Mouse (Mus musculus) pancreas, adult 10 weeks (tissue): ENCODE results near the gene Creld1. TPM values are rescaled to one million over a fixed set of nuclear protein-coding genes. Genes with fewer than 3 reads are reported as not detected.

Source experiments
- polyA plus RNA-seq: library from polyadenylated mRNA; stranded (reverse); fragments of 350-450 nt; fragmentation: Illumina TruSeq; extraction: RNeasy Lipid Tissue Mini Kit (QIAGEN cat#74804); gene quantifications from one replicate; pipeline ENCODE4 v1.2.3, GENCODE M21; 2015; ENCODE audit warnings: low read depth, low replicate concordance; ENCODE audit not compliant: insufficient read depth

Creld1 gene
- polyA plus RNA-seq, result 5.7 TPM

DNA sequence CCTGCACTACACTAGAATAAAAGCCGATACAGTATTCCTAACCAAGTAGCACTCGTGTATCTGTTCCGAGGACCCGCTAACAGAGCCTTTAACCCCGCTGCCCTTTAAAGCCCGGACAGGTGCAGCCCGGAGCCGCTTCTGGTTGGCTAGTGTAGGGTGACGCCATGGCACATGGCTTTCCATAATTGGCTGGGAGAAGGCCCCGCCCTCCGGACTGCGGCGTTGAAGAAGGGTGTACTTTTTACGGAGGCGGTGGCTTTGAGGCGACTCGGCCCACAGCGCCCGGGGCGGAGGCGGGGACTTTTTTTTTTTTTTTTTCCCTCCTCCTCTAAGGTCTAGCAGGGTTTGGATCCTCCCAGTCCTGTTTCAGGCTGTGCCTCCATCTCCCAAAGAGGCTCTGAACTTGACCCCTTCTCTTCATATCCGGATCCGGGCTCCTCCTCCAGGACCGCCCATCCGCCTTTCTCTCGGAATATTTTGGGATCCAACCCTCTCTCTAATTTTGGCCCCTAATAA is at the start of gene Creld1:
TSS of gene Creld1 (plus strand) at position 198 of the 516 bp plus-strand sequence.

GRCm38 (mm10) chr6:113435664-113436205 is 47.4 kb upstream of the Creld1 start, which contains the start of gene Cidec:
TSS of gene Cidec (minus strand) at chr6:113435760.

GRCm38 (mm10) chr6:113442442-113443090 is 40.5 kb upstream of the Creld1 start, which contains the start of gene Jagn1:
TSS of gene Jagn1 (plus strand) at chr6:113442569.

GRCm38 (mm10) chr6:113457952-113458534 is 25.1 kb upstream of the Creld1 start, which contains the start of gene Il17re:
TSS of gene Il17re (plus strand) at chr6:113458484.

DNA sequence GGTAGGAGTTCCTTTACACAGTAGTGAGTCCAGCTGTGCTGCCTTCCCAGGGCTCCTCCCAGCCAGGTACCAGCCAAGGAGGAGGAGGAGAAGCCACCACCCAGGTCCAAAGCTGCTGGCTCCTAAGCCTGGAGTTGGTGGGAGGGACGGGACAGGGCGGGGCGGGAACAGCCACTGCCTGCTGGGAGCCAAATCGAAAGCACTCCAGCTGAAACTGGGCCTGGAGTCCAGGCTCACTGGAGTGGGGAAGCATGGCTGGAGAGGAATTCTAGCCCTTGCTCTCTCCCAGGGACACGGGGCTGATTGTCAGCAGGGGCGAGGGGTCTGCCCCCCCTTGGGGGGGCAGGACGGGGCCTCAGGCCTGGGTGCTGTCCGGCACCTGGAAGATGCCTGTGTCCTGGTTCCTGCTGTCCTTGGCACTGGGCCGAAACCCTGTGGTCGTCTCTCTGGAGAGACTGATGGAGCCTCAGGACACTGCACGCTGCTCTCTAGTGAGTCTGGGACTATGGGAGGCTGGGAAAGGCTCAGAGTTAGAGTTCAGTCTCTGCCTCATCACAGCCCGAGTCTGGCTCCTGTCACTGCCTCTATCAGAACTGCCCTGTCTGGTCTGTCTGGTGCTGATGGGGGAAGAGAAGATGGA is 11.7 kb upstream of the Creld1 start, which contains the start of gene Il17rc:
TSS of gene Il17rc (plus strand) at position 131 of the 640 bp plus-strand sequence.

GRCm38 (mm10) chr6:113501388-113502084 is 18.4 kb downstream of the Creld1 start, which contains the start of gene Prrt3:
TSS of gene Prrt3 (minus strand) at chr6:113501931.

DNA sequence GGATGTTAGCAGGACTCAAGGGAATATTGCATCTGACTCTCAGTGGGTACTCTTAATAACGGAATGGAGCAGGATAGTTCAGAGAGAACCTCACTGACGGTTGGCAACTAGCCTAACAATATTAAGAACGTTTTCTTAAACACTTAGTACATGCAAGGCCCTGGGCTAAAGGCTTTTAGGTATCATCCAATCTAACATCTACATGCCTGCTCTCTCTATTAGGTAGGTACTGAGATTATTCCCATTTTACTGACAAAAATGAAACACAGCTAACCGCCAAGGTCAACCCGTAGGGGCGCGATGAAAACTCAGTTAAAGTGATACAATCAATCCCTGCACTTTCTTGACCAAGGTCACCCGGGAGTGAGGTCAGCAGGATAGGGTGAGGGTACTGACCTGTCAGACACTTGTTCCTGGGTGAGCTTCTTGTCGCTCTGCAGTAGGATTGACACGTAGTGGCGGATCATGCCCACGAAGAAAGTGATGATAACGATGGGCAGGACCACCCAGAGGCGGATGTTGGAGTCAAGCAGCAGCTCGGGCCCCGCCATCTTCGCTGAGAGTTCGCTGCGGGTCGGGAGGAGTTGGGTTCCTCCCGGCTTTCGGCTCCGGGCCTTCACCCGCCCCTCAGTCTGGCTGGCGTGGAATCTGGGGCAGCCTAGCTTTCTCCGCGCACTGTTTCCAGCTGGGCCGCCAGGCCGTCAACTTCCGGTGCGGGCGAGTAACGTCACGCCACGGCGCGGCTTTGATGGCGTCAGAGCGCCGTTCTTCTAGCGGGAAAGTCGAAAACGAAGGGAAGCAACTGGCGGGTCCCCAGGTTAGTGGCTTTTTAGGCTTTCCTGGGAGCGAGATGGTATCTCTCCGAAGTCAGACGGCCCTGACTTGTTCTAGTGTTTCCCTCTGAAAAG is 48.1 kb downstream of the Creld1 start, which contains the start of the genes Emc3 and Fancd2:
TSS of gene Emc3 (minus strand) at position 721 of the 908 bp plus-strand sequence.
TSS of gene Fancd2 (plus strand) at position 751 of the 908 bp plus-strand sequence.

Other genes starting within 250 kb of the Creld1 start
- gene Mtmr14, start 245.5 kb upstream of the Creld1 start, polyA plus RNA-seq, result 7.8 TPM
- not detected for gene Cpne9, start 201.0 kb upstream of the Creld1 start, polyA plus RNA-seq
- gene Brpf1, start 176.2 kb upstream of the Creld1 start, polyA plus RNA-seq, result 8.0 TPM
- 4.5 TPM for gene Ogg1, start 156.3 kb upstream of the Creld1 start, polyA plus RNA-seq
- gene Camk1, start 139.3 kb upstream of the Creld1 start, polyA plus RNA-seq, result 21.6 TPM
- gene Tada3, start 105.4 kb upstream of the Creld1 start, polyA plus RNA-seq, result 10.0 TPM
- gene Arpc4, start 105.2 kb upstream of the Creld1 start, polyA plus RNA-seq, result 20.2 TPM
- 3.8 TPM for gene Ttll3, start 94.0 kb upstream of the Creld1 start, polyA plus RNA-seq
- 7.7 TPM for gene Rpusd3, start 64.0 kb upstream of the Creld1 start, polyA plus RNA-seq
- gene Cidec, start 47.5 kb upstream of the Creld1 start, polyA plus RNA-seq, result 19.3 TPM
- 16.6 TPM for gene Jagn1, start 40.7 kb upstream of the Creld1 start, polyA plus RNA-seq
- 5.2 TPM for gene Il17re, start 24.8 kb upstream of the Creld1 start, polyA plus RNA-seq
- gene Il17rc, start 11.9 kb upstream of the Creld1 start, polyA plus RNA-seq, result 7.5 TPM
- gene Prrt3, start 18.6 kb downstream of the Creld1 start, polyA plus RNA-seq, result not detected
- 14.9 TPM for gene Emc3, start 48.4 kb downstream of the Creld1 start, polyA plus RNA-seq
- not detected for gene Fancd2, start 48.4 kb downstream of the Creld1 start, polyA plus RNA-seq
- gene Fancd2os, start 117.4 kb downstream of the Creld1 start, polyA plus RNA-seq, result not detected
- gene Brk1, start 121.5 kb downstream of the Creld1 start, polyA plus RNA-seq, result 29.6 TPM
- gene Vhl, start 140.7 kb downstream of the Creld1 start, polyA plus RNA-seq, result 8.1 TPM
- 4.0 TPM for gene Irak2, start 155.2 kb downstream of the Creld1 start, polyA plus RNA-seq
- gene Tatdn2, start 213.8 kb downstream of the Creld1 start, polyA plus RNA-seq, result 9.5 TPM
- 3.6 TPM for gene Ghrl, start 236.6 kb downstream of the Creld1 start, polyA plus RNA-seq